Mouse (Mus musculus) heart, postnatal 0 days (tissue): ENCODE results near the gene Abat. TPM values are rescaled to one million over a fixed set of nuclear protein-coding genes. Genes with fewer than 3 reads are reported as not detected.

Experiments
- ATAC-seq: fragments of 200-750 bp; cut with Nextera tagmentation; 2 replicates; pipeline ENCODE4 v1.8.0; 2017; ENCODE audit warnings: low read depth, moderate number of reproducible peaks, moderate library complexity; ENCODE audit not compliant: insufficient read depth
- DNase-seq: peaks from one replicate; pipeline ENCODE4 v3.0.0-alpha.2; 2016; ENCODE audit warnings: low spot score
- H3K27ac ChIP-seq: fragments of 300-500 bp; sonication (generic); 2 replicates; pipeline ENCODE4 v1.5.1; 2014; ENCODE audit warnings: low read depth, mild to moderate bottlenecking
- H3K27me3 ChIP-seq: fragments of 300-500 bp; sonication (generic); 2 replicates; pipeline ENCODE4 v1.6.1; 2014; ENCODE audit warnings: low read length, mixed read lengths; ENCODE audit not compliant: control insufficient read depth, insufficient read depth
- H3K36me3 ChIP-seq: fragments of 300-500 bp; sonication (generic); replicated peaks from 2 replicates; pipeline ENCODE4 v1.6.1; 2014; ENCODE audit warnings: low read length, mixed read lengths; ENCODE audit not compliant: control insufficient read depth, insufficient read depth
- H3K4me1 ChIP-seq: fragments of 300-500 bp; sonication (generic); 2 replicates; pipeline ENCODE4 v1.6.1; 2014; ENCODE audit warnings: antibody characterized with exemption; ENCODE audit not compliant: control insufficient read depth, insufficient read depth
- H3K4me2 ChIP-seq: fragments of 300-500 bp; sonication (generic); 2 replicates; pipeline ENCODE4 v1.6.1; 2014; ENCODE audit warnings: low read depth, mild to moderate bottlenecking, low read length, moderate library complexity
- H3K4me3 ChIP-seq: fragments of 300-500 bp; sonication (generic); 2 replicates; pipeline ENCODE4 v1.5.1; 2014; ENCODE audit warnings: low read depth, low read length
- H3K9ac ChIP-seq: fragments of 300-500 bp; sonication (generic); replicated peaks from 2 replicates; pipeline ENCODE4 v1.6.1; 2014; ENCODE audit warnings: low read depth, low read length, mixed read lengths
- H3K9me3 ChIP-seq: fragments of 300-500 bp; sonication (generic); replicated peaks from 2 replicates; pipeline ENCODE4 v1.6.1; 2016; ENCODE audit warnings: low read length; ENCODE audit not compliant: control insufficient read depth
- CTCF ChIP-seq: IDR thresholded peaks from 2 replicates; pipeline ENCODE4 v1.5.1; 2016; ENCODE audit warnings: antibody characterized with exemption, control low read depth, low read depth
- EP300 ChIP-seq: IDR thresholded peaks from 2 replicates; pipeline ENCODE4 v1.6.1; 2016; ENCODE audit warnings: antibody characterized with exemption, low read depth
- WGBS: fragments of 180-500 bp; shearing (Covaris S2); extraction: QIAGEN DNeasy Blood & Tissue Kit; methylation state at CpG from one replicate; pipeline ENCODE4 v1.1.7; 2014; 5-methylcytosine and 5-hydroxymethylcytosine counted together
- polyA plus RNA-seq: library from polyadenylated mRNA; unstranded; fragments of >200 nt; fragmentation: Nextera tagmentation; extraction: Ambion mirVana; gene quantifications from 2 replicates; pipeline ENCODE4 v1.2.1, GENCODE M21; 2015
- total RNA-seq: library from RNA; depleted of rRNA; stranded (reverse); fragments of >200 nt; gene quantifications from 2 replicates; pipeline ENCODE4 v1.2.3, GENCODE M21; 2014; ENCODE audit warnings: low replicate concordance

The Abat gene
- total and polyA plus RNA-seq, 2 experiments from 2014 or later, result 9.9 to 15.8 TPM

DNA sequence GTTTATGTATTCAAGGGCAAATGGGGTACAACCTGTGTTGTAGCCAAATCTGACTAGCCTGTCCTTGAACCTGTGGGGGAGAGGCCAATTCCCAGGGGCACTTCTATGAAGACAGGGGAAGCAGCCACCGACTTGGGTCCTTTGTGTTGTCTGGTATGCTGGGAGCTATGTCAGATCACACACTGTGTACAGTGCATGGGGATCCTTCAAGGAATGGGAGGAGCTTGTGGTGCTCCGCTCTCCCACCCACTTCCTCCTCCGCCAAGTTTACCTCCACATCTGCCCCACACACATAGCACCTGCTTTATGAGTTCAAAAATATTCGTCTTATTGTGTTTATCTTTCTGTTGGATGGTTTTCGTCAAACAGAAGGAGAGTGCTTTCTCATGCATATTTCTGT is 66.3 kb downstream of the Abat start:
- DNase-seq (no peak), ATAC-seq (no peak)
- H3K4me3 ChIP-seq, result no peak overlapping the region
- H3K4me1 ChIP-seq, result no peaks in the 10 kb centered on the region
- no peaks in the 10 kb centered on the region for H3K9me3 ChIP-seq
- no peak overlapping the region for H3K4me2 ChIP-seq
- H3K9ac ChIP-seq, result no peak overlapping the region
- no peaks in the 10 kb centered on the region for H3K27me3 ChIP-seq
- TF ChIP-seq EP300 (no peak), CTCF (no peak)
- H3K27ac ChIP-seq, result no peak overlapping the region
- peaks cover 7% of the 10 kb centered on the region; the same call in 1 of the 2 replicates for H3K36me3 ChIP-seq
- WGBS, result 75% methylated on average over 5 of the region's 5 CpGs

GRCm38 (mm10) chr16:8581661-8582239 is 68.5 kb downstream of the Abat start:
- H3K9ac ChIP-seq, result no peak overlapping the region
- H3K4me3 ChIP-seq, result no peak overlapping the region
- H3K4me2 ChIP-seq, result no peak overlapping the region
- DNase-seq (no peak), ATAC-seq (no peak)
- TF ChIP-seq CTCF, result no peak
- no peak for TF ChIP-seq EP300
- WGBS, result 91% methylated on average over 6 of the region's 6 CpGs
- no peaks in the 10 kb centered on the region for H3K9me3 ChIP-seq
- H3K27me3 ChIP-seq, result no peaks in the 10 kb centered on the region
- no peaks in the 10 kb centered on the region for H3K4me1 ChIP-seq
- H3K27ac ChIP-seq, result no peak overlapping the region
- H3K36me3 ChIP-seq, result peaks cover 7% of the 10 kb centered on the region; the same call in 1 of the 2 replicates

- WGBS, result 89% methylated on average over 5 of the region's 5 CpGs
- TF ChIP-seq EP300 (no peak), CTCF (peak; percentile 5; the same call in 1 of the 2 replicates)
- no peak overlapping the region for H3K9ac ChIP-seq
- no peak for DNase-seq
- H3K27ac ChIP-seq, result no peak overlapping the region
- H3K4me2 ChIP-seq, result no peak overlapping the region
- H3K4me3 ChIP-seq, result no peak overlapping the region
- H3K36me3 ChIP-seq, result peaks cover 7% of the 10 kb centered on the region; the same call in 1 of the 2 replicates
- no peak for ATAC-seq
- H3K9me3 ChIP-seq, result no peaks in the 10 kb centered on the region
- no peaks in the 10 kb centered on the region for H3K27me3 ChIP-seq
- H3K4me1 ChIP-seq, result no peaks in the 10 kb centered on the region
Measured at GRCm38 (mm10) chr16:8582579-8583295, 69.5 kb downstream of the Abat start.

- Histone ChIP-seq H3K4me2 (no peak overlapping the region), H3K4me3 (no peak overlapping the region), H3K9me3 (no peaks in the 10 kb centered on the region), H3K36me3 (peaks cover 15% of the 10 kb centered on the region; the same call in 1 of the 2 replicates), H3K27me3 (no peaks in the 10 kb centered on the region), H3K4me1 (no peaks in the 10 kb centered on the region), H3K27ac (no peak overlapping the region), H3K9ac (no peak overlapping the region)
- no peak for ATAC-seq
- DNase-seq, result no peak
- 80% methylated on average over 1 of the region's 1 CpGs for WGBS
- TF ChIP-seq EP300 (no peak), CTCF (no peak)
Measured at GRCm38 (mm10) chr16:8584248-8584647, 71.0 kb downstream of the Abat start.

DNA sequence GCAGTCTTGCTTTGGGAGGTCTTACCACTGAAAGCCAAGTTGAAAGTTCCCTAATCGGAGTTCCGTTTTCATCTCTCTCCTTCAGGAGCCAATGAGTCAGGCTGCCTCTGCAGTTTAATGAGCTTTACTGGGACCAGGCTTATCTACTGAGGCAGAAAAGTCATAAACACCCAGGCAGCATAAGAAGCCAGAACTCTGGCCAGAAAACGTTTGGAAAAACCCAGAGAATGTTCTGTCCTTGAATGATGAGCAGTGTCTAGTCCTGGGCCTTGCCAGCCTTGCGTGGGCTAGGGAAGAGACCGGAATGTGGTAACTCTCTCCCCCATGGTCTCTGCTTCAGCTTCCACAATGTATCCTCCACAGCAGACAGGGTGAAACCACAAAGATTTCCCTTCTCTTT is 71.8 kb downstream of the Abat start:
- Histone ChIP-seq H3K9me3 (no peaks in the 10 kb centered on the region), H3K4me2 (no peak overlapping the region), H3K27ac (no peak overlapping the region), H3K4me1 (no peaks in the 10 kb centered on the region), H3K9ac (no peak overlapping the region), H3K4me3 (no peak overlapping the region), H3K27me3 (no peaks in the 10 kb centered on the region), H3K36me3 (peaks cover 17% of the 10 kb centered on the region; the same call in 1 of the 2 replicates)
- TF ChIP-seq CTCF, result no peak
- DNase-seq (no peak), ATAC-seq (no peak)
- 68% methylated on average over 5 of the region's 5 CpGs for WGBS

- Histone ChIP-seq H3K4me1 (no peaks in the 10 kb centered on the region), H3K9me3 (no peaks in the 10 kb centered on the region), H3K4me3 (no peak overlapping the region), H3K4me2 (no peak overlapping the region), H3K27me3 (no peaks in the 10 kb centered on the region), H3K36me3 (no peaks in the 10 kb centered on the region), H3K27ac (no peak overlapping the region), H3K9ac (no peak overlapping the region)
- DNase-seq (no peak), ATAC-seq (no peak)
- TF ChIP-seq CTCF (no peak), EP300 (no peak)
- WGBS, result 46% methylated on average over 4 of the region's 4 CpGs
Measured at GRCm38 (mm10) chr16:8595411-8595810, 82.2 kb downstream of the Abat start.
